Mouse (Mus musculus): ENCODE results near the gene Cmss1.

DNA sequence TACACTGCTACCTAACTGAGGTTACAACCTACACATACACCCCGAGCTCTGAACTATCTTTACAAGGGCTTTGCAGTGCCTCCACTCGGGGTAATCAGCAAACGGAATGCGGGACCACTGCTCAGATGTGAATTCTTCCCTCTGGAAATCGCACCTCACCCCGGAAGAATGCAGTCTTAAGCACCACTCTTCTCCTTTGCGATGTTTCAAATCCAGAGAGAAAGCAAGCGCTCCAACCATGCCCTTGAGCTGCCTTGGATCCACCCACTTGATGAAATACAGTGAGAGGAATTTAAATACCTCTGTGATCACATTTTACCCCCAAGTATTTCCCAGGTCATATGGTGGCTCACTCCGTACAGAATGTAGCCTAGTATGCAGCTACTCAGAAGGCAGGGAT, 189.6 kb downstream of the Cmss1 start:
- no peak for TF ChIP-seq CTCF (IDR thresholded peaks at IDR 0.05; ENCODE audit: low read depth)
- TF ChIP-seq EP300 (IDR thresholded peaks at IDR 0.05; ENCODE audit: low read depth) = no peak
